Mouse (Mus musculus) lung, adult 2 months (tissue): ENCODE data around the gene Bicdl1. TPM values are rescaled to one million over a fixed set of nuclear protein-coding genes. Genes with fewer than 3 reads are reported as not detected.

ENCODE experiments used
- DNase-seq: peaks from one replicate; pipeline ENCODE4 v3.0.0; 2022
- H3K4me1 ChIP-seq: fragments of 200-500 bp; 2 replicates; pipeline ENCODE4 v1.6.1; 2011; ENCODE audit warnings: low read length; ENCODE audit not compliant: control insufficient read depth, insufficient read depth
- H3K4me3 ChIP-seq: fragments of 200-500 bp; replicated peaks from 2 replicates; pipeline ENCODE3; 2011; ENCODE audit warnings: low read depth, mild to moderate bottlenecking, control low read depth, low read length; ENCODE audit errors: extremely low read depth
- CTCF ChIP-seq: fragments of 200-500 bp; IDR thresholded peaks from 2 replicates; pipeline ENCODE4 v1.5.1; 2011; ENCODE audit warnings: mild to moderate bottlenecking, low read length, control low read depth; ENCODE audit not compliant: insufficient read depth
- POLR2A ChIP-seq: fragments of 200-500 bp; IDR thresholded peaks from 2 replicates; pipeline ENCODE4 v1.6.1; 2011; ENCODE audit warnings: low read depth, mild to moderate bottlenecking, control low read depth, low read length, borderline replicate concordance; ENCODE audit errors: extremely low read depth
- WGBS: fragments of 180-500 bp; shearing (Covaris S2); methylation state at CpG from one replicate; pipeline ENCODE4 v1.1.7; 2018; 5-methylcytosine and 5-hydroxymethylcytosine counted together
- polyA plus RNA-seq: library from polyadenylated mRNA; depleted of rRNA; stranded (reverse); fragments of >200 nt; gene quantifications from 2 replicates; pipeline ENCODE4 v1.2.3, GENCODE M21; 2012

Gene Bicdl1
- polyA plus RNA-seq, 1 experiment: 26.2 TPM

DNA sequence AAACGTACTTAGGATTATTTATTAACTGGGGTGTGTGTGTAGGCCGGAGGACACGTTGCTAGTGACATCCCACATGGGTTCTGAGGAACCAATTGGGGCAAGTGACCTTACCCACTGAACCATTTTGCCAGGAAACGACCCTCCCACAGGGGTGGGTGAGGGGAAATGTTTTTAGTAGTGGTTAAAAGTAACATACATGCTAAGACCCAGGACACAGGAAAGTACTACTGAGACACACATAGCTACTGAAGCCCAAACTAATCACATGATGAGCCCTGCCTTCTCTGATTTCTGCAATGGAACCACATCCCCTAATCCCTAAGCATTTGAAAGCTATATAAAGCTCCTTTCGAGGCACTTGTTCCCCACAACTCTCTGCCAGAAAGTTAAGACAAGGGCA lies 1.1 kb downstream of the Bicdl1 start:
- Histone ChIP-seq H3K4me3 (no peak overlapping the region), H3K4me1 (no peaks in the 10 kb centered on the region)
- no peak for DNase-seq
- TF ChIP-seq POLR2A (no peak), CTCF (no peak)
- WGBS: 65% methylated on average over 5 of the region's 5 CpGs

DNA sequence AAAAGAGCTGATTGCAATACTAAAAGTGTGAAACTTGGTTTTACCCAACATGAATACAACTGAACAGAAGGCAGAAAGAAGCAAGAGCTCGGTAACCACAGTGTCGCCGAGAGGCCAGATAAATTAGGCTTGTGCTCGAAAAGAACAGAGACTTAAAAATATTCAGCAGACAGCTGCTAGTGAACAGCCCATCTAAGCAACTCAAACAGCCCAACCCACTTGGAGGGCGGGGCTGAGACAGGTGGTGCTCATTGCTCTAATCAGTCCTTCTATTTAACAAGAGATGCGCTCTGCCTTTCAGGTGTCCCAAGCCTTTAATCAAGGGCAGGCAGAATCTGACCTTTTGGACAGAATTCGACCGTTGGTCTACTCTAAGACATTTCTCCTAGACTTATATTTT lies 4.8 kb downstream of the Bicdl1 start:
- DNase-seq: no peak
- Histone ChIP-seq H3K4me1 (no peaks in the 10 kb centered on the region), H3K4me3 (no peak overlapping the region)
- 79% methylated on average over 8 of the region's 8 CpGs for WGBS
- TF ChIP-seq CTCF (no peak), POLR2A (no peak)

DNA sequence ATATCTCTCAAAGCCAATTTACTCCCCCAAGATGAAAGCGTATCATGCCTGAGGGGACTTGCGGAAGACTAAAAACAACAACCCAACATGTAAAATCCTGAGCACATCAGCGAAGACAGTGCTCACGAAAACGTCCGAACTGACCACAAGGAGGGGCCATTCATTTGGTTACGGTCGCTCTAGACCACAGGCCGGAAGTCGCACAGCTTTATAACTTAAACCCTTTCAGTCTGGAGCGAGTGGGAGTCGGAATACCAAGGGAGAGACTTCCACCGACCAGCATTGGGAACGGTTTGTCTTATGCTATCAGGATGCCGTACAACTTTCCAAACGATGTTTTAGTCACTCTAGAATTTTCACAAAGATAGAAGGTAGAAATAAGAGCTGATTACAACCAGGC lies 5.4 kb downstream of the Bicdl1 start:
- Histone ChIP-seq H3K4me3 (no peak overlapping the region), H3K4me1 (no peaks in the 10 kb centered on the region)
- DNase-seq: no peak
- TF ChIP-seq CTCF: no peak
- no peak for TF ChIP-seq POLR2A
- 75% methylated on average over 16 of the region's 16 CpGs for WGBS

DNA sequence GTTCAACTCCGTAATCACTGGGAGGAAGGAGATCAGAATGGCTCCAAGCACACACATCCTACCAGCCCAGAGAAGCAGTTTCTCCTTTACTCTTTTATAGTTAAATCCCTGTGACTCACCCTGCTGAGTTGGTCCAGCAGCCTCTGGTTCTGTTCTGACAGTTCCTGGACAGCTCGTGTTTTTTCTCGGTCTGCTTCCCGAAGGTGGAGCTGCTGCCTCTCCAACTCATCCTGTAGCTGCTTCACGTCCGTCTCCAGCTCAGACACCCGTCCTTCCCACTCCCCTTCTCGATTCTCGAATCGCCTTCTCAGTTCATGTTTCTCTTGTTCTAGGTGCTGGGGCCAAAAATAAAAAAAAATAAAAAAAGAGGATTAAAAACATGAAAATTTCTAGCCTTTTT lies 7.0 kb downstream of the Bicdl1 start:
- H3K4me1 ChIP-seq: no peaks in the 10 kb centered on the region
- DNase-seq: no peak
- H3K4me3 ChIP-seq: no peak overlapping the region
- no peak for TF ChIP-seq CTCF
- no peak for TF ChIP-seq POLR2A
- 79% methylated on average over 10 of the region's 10 CpGs for WGBS

DNA sequence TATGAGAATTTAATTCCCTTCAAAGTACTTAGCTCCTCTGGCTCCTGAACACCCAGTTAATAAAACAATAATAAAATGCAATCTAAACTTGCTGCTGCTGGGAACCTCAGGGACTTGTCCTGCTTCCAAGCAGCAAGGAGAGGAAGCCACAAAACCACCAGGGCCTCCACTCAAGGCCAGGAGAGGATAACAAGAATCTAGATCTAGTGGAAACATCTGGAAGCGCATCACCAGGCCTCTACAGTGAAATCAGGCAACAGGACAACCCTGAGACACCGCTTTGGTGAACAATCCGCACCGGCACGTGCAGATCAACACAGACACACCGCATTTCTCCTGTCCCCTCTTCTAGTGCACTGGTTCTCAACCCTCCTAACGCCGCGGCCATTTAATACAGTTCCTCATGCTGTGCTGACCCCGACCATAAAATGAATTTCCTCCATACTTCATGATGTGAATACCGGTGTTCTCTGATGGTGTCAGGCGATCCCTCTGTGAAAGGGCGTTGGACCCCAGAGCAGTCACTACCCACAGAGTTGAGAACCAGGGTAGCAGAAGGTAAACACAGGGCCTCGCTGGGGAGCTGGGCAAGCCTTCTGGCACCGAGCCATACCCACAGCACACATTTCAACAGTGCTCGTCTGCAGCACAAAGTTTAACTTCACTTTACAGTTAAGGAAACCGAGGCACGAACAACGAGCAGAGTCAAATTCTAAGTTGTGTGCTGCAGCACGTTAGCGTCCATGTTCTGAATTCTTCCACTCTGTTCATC lies 9.0 kb downstream of the Bicdl1 start:
- no peak for TF ChIP-seq POLR2A
- TF ChIP-seq CTCF: no peak
- 66% methylated on average over 21 of the region's 21 CpGs for WGBS

DNA sequence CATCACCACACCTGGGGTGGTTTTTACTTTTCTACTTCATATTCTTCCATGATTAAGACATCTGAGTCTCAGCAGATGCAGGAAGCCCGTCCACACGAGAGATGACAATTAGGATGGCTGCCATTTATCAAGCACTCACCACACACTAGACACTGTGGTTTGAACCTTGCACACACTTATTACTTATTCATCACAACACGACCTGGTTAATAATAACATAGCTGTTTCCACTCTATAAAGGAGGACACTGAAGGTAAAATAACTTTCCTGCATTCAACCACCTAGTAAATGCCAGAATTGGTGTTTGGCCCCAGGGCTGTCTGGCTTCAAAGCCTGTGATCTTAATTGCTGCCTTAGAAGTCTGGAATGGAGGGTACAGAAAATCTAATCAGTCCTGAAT lies 10.7 kb downstream of the Bicdl1 start:
- WGBS: 42% methylated on average over 3 of the region's 3 CpGs
- no peaks in the 10 kb centered on the region for H3K4me1 ChIP-seq
- DNase-seq: no peak
- TF ChIP-seq POLR2A (no peak), CTCF (no peak)
- H3K4me3 ChIP-seq: no peak overlapping the region

More for the DNA sequence above, 9.0 kb downstream of the Bicdl1 start:
- Histone ChIP-seq H3K4me3 (no peak overlapping the region), H3K4me1 (no peaks in the 10 kb centered on the region)
- no peak for DNase-seq

DNA sequence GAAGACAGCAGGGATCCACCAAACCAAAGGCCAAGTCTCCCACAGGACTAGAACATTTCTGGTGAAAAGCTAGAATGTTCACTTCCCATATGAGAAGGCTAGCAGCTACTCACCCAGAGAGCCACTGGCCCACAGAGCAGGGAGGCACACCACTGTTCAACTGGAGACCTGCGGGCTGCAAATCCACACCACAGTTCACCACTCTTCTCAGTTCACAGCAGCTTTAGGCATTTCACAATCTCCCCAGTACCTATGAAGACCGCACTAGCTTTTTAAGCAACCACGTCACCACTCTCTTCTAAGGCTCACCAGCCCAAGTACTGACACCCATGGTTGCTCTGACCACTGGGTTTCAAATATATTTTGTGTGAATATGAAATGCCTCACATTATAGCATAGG lies 13.7 kb downstream of the Bicdl1 start:
- 83% methylated on average over 3 of the region's 3 CpGs for WGBS
- no peak for TF ChIP-seq POLR2A
- TF ChIP-seq CTCF: no peak
- DNase-seq: no peak
- Histone ChIP-seq H3K4me3 (no peak overlapping the region), H3K4me1 (no peaks in the 10 kb centered on the region)

DNA sequence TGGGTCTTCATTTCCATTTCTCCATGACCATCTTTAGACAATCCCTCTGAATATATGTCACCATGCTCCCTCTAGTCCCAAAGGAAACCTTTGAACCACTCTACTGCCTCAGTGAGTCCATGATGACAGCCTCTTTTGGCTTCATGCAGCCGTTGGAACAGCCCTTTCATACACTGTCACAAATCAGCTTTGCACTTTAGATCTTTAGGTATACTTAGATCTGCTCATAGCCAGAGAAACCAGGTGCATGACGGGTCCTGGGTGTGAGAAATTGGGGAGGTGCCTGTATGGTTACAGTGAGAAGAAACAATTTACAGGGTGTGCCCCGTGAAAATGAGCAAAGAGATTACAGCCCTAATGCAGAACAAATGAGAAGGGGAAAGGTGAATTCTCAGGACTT lies 14.3 kb downstream of the Bicdl1 start:
- TF ChIP-seq POLR2A (no peak), CTCF (no peak)
- WGBS: 72% methylated on average over 3 of the region's 3 CpGs
- H3K4me1 ChIP-seq: no peaks in the 10 kb centered on the region
- no peak overlapping the region for H3K4me3 ChIP-seq
- DNase-seq: no peak

DNA sequence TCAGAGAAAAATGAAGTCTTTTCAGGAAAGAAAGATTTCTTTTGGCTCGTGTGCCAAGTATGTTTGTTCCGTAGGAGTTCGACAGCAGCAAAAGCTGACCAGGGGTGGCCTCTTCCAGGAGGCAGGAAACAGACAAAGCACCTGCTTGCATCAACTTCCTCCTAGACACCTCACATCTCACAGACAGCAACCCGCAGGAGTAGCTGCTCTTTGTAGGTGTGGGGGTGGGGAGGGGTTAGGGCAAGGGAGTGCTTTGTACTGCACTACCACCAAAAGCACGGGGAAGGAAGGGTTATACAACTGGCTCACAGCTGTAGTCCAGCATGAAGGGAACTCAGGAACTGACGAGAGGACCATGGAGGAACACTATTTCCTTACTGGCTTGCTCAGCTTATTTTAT lies 15.0 kb downstream of the Bicdl1 start:
- DNase-seq: no peak
- WGBS: 45% methylated on average over 6 of the region's 6 CpGs
- no peaks in the 10 kb centered on the region for H3K4me1 ChIP-seq

DNA sequence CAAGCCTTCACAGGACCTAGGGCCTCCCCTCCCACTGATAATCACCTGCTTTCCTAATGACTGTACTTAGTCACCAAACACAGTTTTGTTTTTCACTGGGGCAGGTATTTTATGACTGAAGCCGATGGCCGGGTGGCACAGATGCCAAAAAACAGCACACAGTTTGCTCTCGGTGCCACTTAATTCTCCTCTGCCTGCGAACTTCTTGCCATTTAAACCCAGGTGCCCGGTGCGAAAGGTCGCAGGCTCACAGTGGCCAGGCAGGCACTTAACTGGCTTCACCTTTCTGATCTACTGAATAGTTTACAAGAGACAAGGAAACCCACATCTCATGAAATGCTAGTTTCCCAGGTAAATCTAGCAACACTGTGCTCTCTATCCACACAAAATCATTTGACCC lies 16.7 kb downstream of the Bicdl1 start:
- no peak for DNase-seq
- no peak for TF ChIP-seq CTCF
- 88% methylated on average over 7 of the region's 7 CpGs for WGBS
- Histone ChIP-seq H3K4me3 (no peak overlapping the region), H3K4me1 (no peaks in the 10 kb centered on the region)

More for the DNA sequence above, 15.0 kb downstream of the Bicdl1 start:
- no peak overlapping the region for H3K4me3 ChIP-seq
- TF ChIP-seq POLR2A (no peak), CTCF (no peak)

DNA sequence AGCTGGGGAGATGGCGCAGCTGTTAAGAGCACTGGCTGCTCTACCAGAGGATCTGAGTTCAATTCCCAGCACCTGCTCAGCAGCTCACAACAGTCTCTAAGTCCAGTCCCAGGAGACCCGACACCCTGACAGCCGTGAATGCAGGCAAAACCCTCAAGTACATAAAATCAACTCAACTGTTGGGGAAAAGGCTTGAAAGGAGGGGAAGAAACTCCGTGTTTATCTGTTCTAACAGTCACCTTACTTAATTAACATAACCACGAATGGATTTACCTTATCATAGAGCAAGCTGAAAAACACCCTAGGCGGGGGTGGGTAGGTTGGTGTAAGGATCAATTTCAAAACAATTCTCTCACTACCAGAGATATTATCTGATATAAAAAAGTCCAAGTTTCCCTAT lies 18.9 kb downstream of the Bicdl1 start:
- WGBS: 67% methylated on average over 6 of the region's 6 CpGs
- no peaks in the 10 kb centered on the region for H3K4me1 ChIP-seq
- DNase-seq: no peak
- H3K4me3 ChIP-seq: no peak overlapping the region
- TF ChIP-seq CTCF: no peak
- TF ChIP-seq POLR2A: no peak
